Mouse (Mus musculus): ENCODE data around the gene Gm1113.

DNA sequence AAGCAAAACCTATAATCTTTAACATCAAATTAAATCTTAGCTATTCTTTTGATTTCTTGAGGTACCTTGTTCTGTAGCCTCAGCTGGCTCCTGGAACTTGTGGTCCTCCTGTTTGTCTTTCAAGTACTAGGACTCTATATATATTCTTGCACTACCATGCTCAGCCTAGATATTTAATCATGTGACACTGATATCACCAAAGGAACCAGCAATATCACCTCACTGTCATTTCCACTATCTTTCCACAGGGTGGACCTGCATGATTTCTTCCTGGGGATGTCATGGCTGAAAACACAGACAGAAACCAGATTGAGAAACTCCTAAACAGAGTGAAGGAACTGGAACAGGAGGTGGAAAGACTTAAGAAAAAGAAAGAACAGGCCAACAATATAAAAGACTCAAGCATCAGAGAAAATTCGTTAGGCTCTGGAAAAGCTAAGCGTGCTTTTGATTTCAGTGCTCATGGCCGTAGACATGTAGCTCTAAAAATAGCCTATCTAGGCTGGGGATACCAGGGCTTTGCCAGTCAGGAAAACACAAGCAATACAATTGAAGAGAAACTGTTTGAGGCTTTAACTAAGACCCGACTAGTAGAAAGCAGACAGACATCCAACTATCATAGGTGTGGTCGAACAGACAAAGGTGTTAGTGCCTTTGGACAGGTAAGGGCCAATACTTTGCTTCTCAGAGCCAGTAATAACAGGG, 46.6 kb upstream of the Gm1113 start:
- TF ChIP-seq CTCF (conservative IDR thresholded peaks at IDR 0.05; ENCODE audit: low read length) = no peak
- no peak for TF ChIP-seq POU5F1 (IDR thresholded peaks at IDR 0.05; ENCODE audit: borderline replicate concordance, low read length)
- TF ChIP-seq NANOG (IDR thresholded peaks at IDR 0.05; ENCODE audit: borderline replicate concordance, low read length) = no peak

Measured in E14TG2a.4 (cell line).